Mouse (Mus musculus): ENCODE measurements around the gene Aunip. TPM values are rescaled to one million over a fixed set of nuclear protein-coding genes. Genes with fewer than 3 reads are reported as not detected.

Gene Aunip
- polyA plus RNA-seq, 1 experiment from 2014 or later, result 0.78 TPM

- 82% methylated on average over 7 of the region's 7 CpGs for WGBS
- no peaks in the 10 kb centered on the region; the same call in 1 of the 2 replicates for H3K4me1 ChIP-seq (ENCODE audit: control insufficient read depth, insufficient read depth, low read length)
These were observed 4.8 kb downstream of the Aunip start for GRCm38 (mm10) chr4:134515614-134516013.

GRCm38 (mm10) chr4:134516981-134517380 lies 6.2 kb downstream of the Aunip start:
- Histone ChIP-seq H3K9ac (replicated peaks; ENCODE audit: low read length) (no peak overlapping the region), H3K27me3 (ENCODE audit: control insufficient read depth, insufficient read depth, low read length) (no peaks in the 10 kb centered on the region), H3K27ac (replicated peaks; ENCODE audit: low read depth, low read length) (no peak overlapping the region), H3K9me3 (ENCODE audit: control insufficient read depth, low read length) (no peaks in the 10 kb centered on the region), H3K4me2 (ENCODE audit: low read length) (no peak overlapping the region), H3K36me3 (ENCODE audit: control insufficient read depth, insufficient read depth, low read length) (no peaks in the 10 kb centered on the region), H3K4me1 (ENCODE audit: control insufficient read depth, insufficient read depth, low read length) (no peaks in the 10 kb centered on the region), H3K4me3 (replicated peaks; ENCODE audit: low read depth, low read length) (no peak overlapping the region)
- DNase-seq, result no peak
- WGBS, result 84% methylated on average over 8 of the region's 8 CpGs
- ATAC-seq (ENCODE audit: low FRiP score, low TSS enrichment), result no peak

More at GRCm38 (mm10) chr4:134515614-134516013, 4.8 kb downstream of the Aunip start:
- ATAC-seq (ENCODE audit: low FRiP score, low TSS enrichment) (no peak), DNase-seq (no peak)
- Histone ChIP-seq H3K9ac (replicated peaks; ENCODE audit: low read length) (no peak overlapping the region), H3K4me3 (replicated peaks; ENCODE audit: low read depth, low read length) (no peak overlapping the region), H3K9me3 (ENCODE audit: control insufficient read depth, low read length) (no peaks in the 10 kb centered on the region), H3K36me3 (ENCODE audit: control insufficient read depth, insufficient read depth, low read length) (no peaks in the 10 kb centered on the region), H3K4me2 (ENCODE audit: low read length) (no peak overlapping the region), H3K27me3 (ENCODE audit: control insufficient read depth, insufficient read depth, low read length) (no peaks in the 10 kb centered on the region), H3K27ac (replicated peaks; ENCODE audit: low read depth, low read length) (no peak overlapping the region)

- ATAC-seq (ENCODE audit: low FRiP score, low TSS enrichment) (no peak), DNase-seq (no peak)
- H3K9ac ChIP-seq (replicated peaks; ENCODE audit: low read length), result no peak overlapping the region
- H3K27me3 ChIP-seq (ENCODE audit: control insufficient read depth, insufficient read depth, low read length), result no peaks in the 10 kb centered on the region
- H3K27ac ChIP-seq (replicated peaks; ENCODE audit: low read depth, low read length), result no peak overlapping the region
- H3K4me1 ChIP-seq (ENCODE audit: control insufficient read depth, insufficient read depth, low read length), result no peaks in the 10 kb centered on the region
- no peak overlapping the region for H3K4me3 ChIP-seq (replicated peaks; ENCODE audit: low read depth, low read length)
- H3K4me2 ChIP-seq (ENCODE audit: low read length), result no peak overlapping the region
- no peaks in the 10 kb centered on the region for H3K9me3 ChIP-seq (ENCODE audit: control insufficient read depth, low read length)
- 88% methylated on average over 10 of the region's 10 CpGs for WGBS
- no peaks in the 10 kb centered on the region for H3K36me3 ChIP-seq (ENCODE audit: control insufficient read depth, insufficient read depth, low read length)
These were observed 6.9 kb downstream of the Aunip start for GRCm38 (mm10) chr4:134517719-134518118.

GRCm38 (mm10) chr4:134518541-134518940 lies 7.7 kb downstream of the Aunip start:
- no peaks in the 10 kb centered on the region for H3K27me3 ChIP-seq (ENCODE audit: control insufficient read depth, insufficient read depth, low read length)
- WGBS, result 96% methylated on average over 4 of the region's 4 CpGs
- no peaks in the 10 kb centered on the region for H3K4me1 ChIP-seq (ENCODE audit: control insufficient read depth, insufficient read depth, low read length)
- no peak overlapping the region for H3K27ac ChIP-seq (replicated peaks; ENCODE audit: low read depth, low read length)
- ATAC-seq (ENCODE audit: low FRiP score, low TSS enrichment), result no peak
- H3K36me3 ChIP-seq (ENCODE audit: control insufficient read depth, insufficient read depth, low read length), result no peaks in the 10 kb centered on the region
- no peak overlapping the region for H3K9ac ChIP-seq (replicated peaks; ENCODE audit: low read length)
- no peak overlapping the region for H3K4me2 ChIP-seq (ENCODE audit: low read length)
- DNase-seq, result no peak
- H3K4me3 ChIP-seq (replicated peaks; ENCODE audit: low read depth, low read length), result no peak overlapping the region
- no peaks in the 10 kb centered on the region for H3K9me3 ChIP-seq (ENCODE audit: control insufficient read depth, low read length)

GRCm38 (mm10) chr4:134519281-134519680 lies 8.5 kb downstream of the Aunip start:
- Histone ChIP-seq H3K9ac (replicated peaks; ENCODE audit: low read length) (no peak overlapping the region), H3K4me3 (replicated peaks; ENCODE audit: low read depth, low read length) (no peak overlapping the region), H3K4me2 (ENCODE audit: low read length) (no peak overlapping the region), H3K4me1 (ENCODE audit: control insufficient read depth, insufficient read depth, low read length) (no peaks in the 10 kb centered on the region), H3K27me3 (ENCODE audit: control insufficient read depth, insufficient read depth, low read length) (no peaks in the 10 kb centered on the region), H3K27ac (replicated peaks; ENCODE audit: low read depth, low read length) (no peak overlapping the region), H3K9me3 (ENCODE audit: control insufficient read depth, low read length) (no peaks in the 10 kb centered on the region), H3K36me3 (ENCODE audit: control insufficient read depth, insufficient read depth, low read length) (peaks cover 3% of the 10 kb centered on the region; the same call in 1 of the 2 replicates)
- DNase-seq (no peak), ATAC-seq (ENCODE audit: low FRiP score, low TSS enrichment) (no peak)

- Histone ChIP-seq H3K36me3 (ENCODE audit: control insufficient read depth, insufficient read depth, low read length) (peaks cover 41% of the 10 kb centered on the region), H3K27ac (replicated peaks; ENCODE audit: low read depth, low read length) (no peak overlapping the region), H3K4me1 (ENCODE audit: control insufficient read depth, insufficient read depth, low read length) (no peaks in the 10 kb centered on the region), H3K27me3 (ENCODE audit: control insufficient read depth, insufficient read depth, low read length) (no peaks in the 10 kb centered on the region), H3K9ac (replicated peaks; ENCODE audit: low read length) (no peak overlapping the region), H3K9me3 (ENCODE audit: control insufficient read depth, low read length) (no peaks in the 10 kb centered on the region), H3K4me3 (replicated peaks; ENCODE audit: low read depth, low read length) (no peak overlapping the region), H3K4me2 (ENCODE audit: low read length) (no peak overlapping the region)
- ATAC-seq (ENCODE audit: low FRiP score, low TSS enrichment) (no peak), DNase-seq (no peak)
- WGBS, result 91% methylated on average over 4 of the region's 4 CpGs
These were observed 12.6 kb downstream of the Aunip start for GRCm38 (mm10) chr4:134523447-134523846.

GRCm38 (mm10) chr4:134525806-134526205 lies 15.0 kb downstream of the Aunip start:
- no peaks in the 10 kb centered on the region for H3K9me3 ChIP-seq (ENCODE audit: control insufficient read depth, low read length)
- no peak overlapping the region for H3K4me3 ChIP-seq (replicated peaks; ENCODE audit: low read depth, low read length)
- ATAC-seq (ENCODE audit: low FRiP score, low TSS enrichment), result no peak
- H3K36me3 ChIP-seq (ENCODE audit: control insufficient read depth, insufficient read depth, low read length), result peaks cover 64% of the 10 kb centered on the region
- DNase-seq, result no peak
- H3K27ac ChIP-seq (replicated peaks; ENCODE audit: low read depth, low read length), result 0 out of 2 replicates have a peak overlapping the region, but pooled peaks have one; percentile 8
- WGBS, result 64% methylated on average over 5 of the region's 5 CpGs
- no peak overlapping the region for H3K4me2 ChIP-seq (ENCODE audit: low read length)
- H3K9ac ChIP-seq (replicated peaks; ENCODE audit: low read length), result no peak overlapping the region
- no peaks in the 10 kb centered on the region for H3K27me3 ChIP-seq (ENCODE audit: control insufficient read depth, insufficient read depth, low read length)
- H3K4me1 ChIP-seq (ENCODE audit: control insufficient read depth, insufficient read depth, low read length), result no peaks in the 10 kb centered on the region

GRCm38 (mm10) chr4:134526220-134526619 lies 15.4 kb downstream of the Aunip start:
- DNase-seq (no peak), ATAC-seq (ENCODE audit: low FRiP score, low TSS enrichment) (no peak)
- no peak overlapping the region for H3K9ac ChIP-seq (replicated peaks; ENCODE audit: low read length)
- H3K36me3 ChIP-seq (ENCODE audit: control insufficient read depth, insufficient read depth, low read length), result peaks cover 68% of the 10 kb centered on the region
- H3K4me2 ChIP-seq (ENCODE audit: low read length), result no peak overlapping the region
- no peaks in the 10 kb centered on the region for H3K27me3 ChIP-seq (ENCODE audit: control insufficient read depth, insufficient read depth, low read length)
- no peaks in the 10 kb centered on the region for H3K9me3 ChIP-seq (ENCODE audit: control insufficient read depth, low read length)
- no peak overlapping the region for H3K4me3 ChIP-seq (replicated peaks; ENCODE audit: low read depth, low read length)
- no peaks in the 10 kb centered on the region for H3K4me1 ChIP-seq (ENCODE audit: control insufficient read depth, insufficient read depth, low read length)
- 57% methylated on average over 5 of the region's 5 CpGs for WGBS
- H3K27ac ChIP-seq (replicated peaks; ENCODE audit: low read depth, low read length), result no peak overlapping the region

GRCm38 (mm10) chr4:134532928-134533327 lies 22.1 kb downstream of the Aunip start:
- no peak for DNase-seq
- WGBS, result 88% methylated on average over 4 of the region's 4 CpGs

More at GRCm38 (mm10) chr4:134532928-134533327, 22.1 kb downstream of the Aunip start:
- H3K4me1 ChIP-seq (ENCODE audit: control insufficient read depth, insufficient read depth, low read length), result peaks cover 17% of the 10 kb centered on the region
- no peak overlapping the region for H3K4me2 ChIP-seq (ENCODE audit: low read length)
- no peak overlapping the region for H3K9ac ChIP-seq (replicated peaks; ENCODE audit: low read length)
- H3K27me3 ChIP-seq (ENCODE audit: control insufficient read depth, insufficient read depth, low read length), result no peaks in the 10 kb centered on the region
- H3K36me3 ChIP-seq (ENCODE audit: control insufficient read depth, insufficient read depth, low read length), result peaks cover 45% of the 10 kb centered on the region
- ATAC-seq (ENCODE audit: low FRiP score, low TSS enrichment), result no peak
- no peak overlapping the region for H3K27ac ChIP-seq (replicated peaks; ENCODE audit: low read depth, low read length)
- no peak overlapping the region for H3K4me3 ChIP-seq (replicated peaks; ENCODE audit: low read depth, low read length)
- no peaks in the 10 kb centered on the region for H3K9me3 ChIP-seq (ENCODE audit: control insufficient read depth, low read length)
